18 mouse cellular contexts compared by ENCODE assay signal in genomic region chr10:108535922-108536321, GRCm38 (mm10).
DNase-seq lines count a peak whose midpoint lies in the region; ATAC-seq and TF ChIP-seq lines count a peak whose summit lies in the region.
"Had no signal": no experiment of that assay in that cellular context is flagged by ENCODE, and none has a peak within 500 bp of the region (broad histone marks: within the 10 kb centered on the region; RNA-seq: fewer than 3 reads in every experiment).

No protein-coding gene starts in this region.

- no peak for TF ChIP-seq CTCF in gastrocnemius, adult 2 months (IDR thresholded peaks at IDR 0.05)

- H3K9me3 ChIP-seq in heart, embryonic 11.5 days (replicated peaks; ENCODE audit: control insufficient read depth, low read length), result no peaks in the 10 kb centered on the region
- H3K9me3 ChIP-seq in kidney, embryonic 15.5 days (replicated peaks), result no peaks in the 10 kb centered on the region
- H3K9me3 ChIP-seq: forebrain, embryonic 13.5 days; hindbrain, embryonic 13.5 days; intestine, embryonic 15.5 days; limb, embryonic 15.5 days; midbrain, embryonic 12.5 days had no signal

- no peak overlapping the region for H3K4me2 ChIP-seq in heart, embryonic 11.5 days
- no peak overlapping the region for H3K4me2 ChIP-seq in kidney, embryonic 15.5 days
- H3K4me2 ChIP-seq: forebrain, embryonic 13.5 days; hindbrain, embryonic 13.5 days; intestine, embryonic 15.5 days; limb, embryonic 15.5 days; midbrain, embryonic 12.5 days had no signal

- no peak overlapping the region for H3K9ac ChIP-seq in heart, embryonic 11.5 days (ENCODE audit: low read depth, low read length)
- no peak overlapping the region for H3K9ac ChIP-seq in kidney, embryonic 15.5 days
- H3K9ac ChIP-seq: forebrain, embryonic 13.5 days; hindbrain, embryonic 13.5 days; intestine, embryonic 15.5 days; limb, embryonic 15.5 days; midbrain, embryonic 12.5 days had no signal

- H3K4me1 ChIP-seq in heart, embryonic 11.5 days (ENCODE audit: control insufficient read depth, insufficient read depth, low read length), result peaks cover 7% of the 10 kb centered on the region
- peaks cover 6% of the 10 kb centered on the region; the same call in 1 of the 2 replicates for H3K4me1 ChIP-seq in kidney, embryonic 15.5 days
- H3K4me1 ChIP-seq: forebrain, embryonic 13.5 days; intestine, embryonic 15.5 days; limb, embryonic 15.5 days had no signal

- no peak overlapping the region for H3K4me3 ChIP-seq in heart, embryonic 11.5 days (ENCODE audit: low read depth, low read length)
- no peak overlapping the region for H3K4me3 ChIP-seq in kidney, embryonic 15.5 days (replicated peaks)
- H3K4me3 ChIP-seq in gastrocnemius, adult 2 months, result no peak overlapping the region
- H3K4me3 ChIP-seq: forebrain, embryonic 13.5 days; hindbrain, embryonic 13.5 days; intestine, embryonic 15.5 days; limb, embryonic 15.5 days; midbrain, embryonic 12.5 days had no signal

- ATAC-seq in heart, embryonic 11.5 days (replicated peaks; ENCODE audit: insufficient number of reproducible peaks, low FRiP score, low TSS enrichment), result no peak
- no peak for ATAC-seq in kidney, embryonic 15.5 days (replicated peaks; ENCODE audit: low FRiP score)
- ATAC-seq: forebrain, embryonic 13.5 days; intestine, embryonic 15.5 days had no signal

- no peaks in the 10 kb centered on the region for H3K36me3 ChIP-seq in heart, embryonic 11.5 days (ENCODE audit: control insufficient read depth, insufficient read depth, low read length)
- no peaks in the 10 kb centered on the region for H3K36me3 ChIP-seq in kidney, embryonic 15.5 days
- H3K36me3 ChIP-seq: hindbrain, embryonic 13.5 days; intestine, embryonic 15.5 days; limb, embryonic 15.5 days; midbrain, embryonic 12.5 days had no signal

- DNase-seq in heart, postnatal 25 days (ENCODE audit: low spot score), result no peak
- DNase-seq in kidney, postnatal 4 days, result no peak
- DNase-seq in ES-CJ7 (ENCODE audit: low read depth, low spot score), result peak; percentile 24
- peak; percentile 8 to 23 for DNase-seq in heart, postnatal 10 days
- DNase-seq in urinary bladder, postnatal 10 days (ENCODE audit: low spot score), result no peak
- no peak for DNase-seq in gastrocnemius, adult 2 months
- DNase-seq: B cell, adult 2 months; cerebellum, adult 9-10 months; gastrocnemius, postnatal 36 days; kidney, postnatal 25 days; lung, adult 2 months had no signal

- H3K27me3 ChIP-seq in heart, embryonic 11.5 days (ENCODE audit: control insufficient read depth, insufficient read depth, low read length), result no peaks in the 10 kb centered on the region
- H3K27me3 ChIP-seq in kidney, embryonic 15.5 days, result no peaks in the 10 kb centered on the region
- H3K27me3 ChIP-seq: forebrain, embryonic 13.5 days; hindbrain, embryonic 13.5 days; intestine, embryonic 15.5 days; limb, embryonic 15.5 days; midbrain, embryonic 12.5 days had no signal

- 21% methylated on average over 5 of the region's 5 CpGs for WGBS in heart, embryonic 11.5 days (ENCODE audit: insufficient replicate concordance)
- 53% methylated on average over 5 of the region's 5 CpGs for WGBS in kidney, embryonic 15.5 days

- peak overlapping the region; percentile 81 for H3K27ac ChIP-seq in heart, embryonic 11.5 days (ENCODE audit: low read depth, low read length)
- H3K27ac ChIP-seq in kidney, embryonic 15.5 days, result peak overlapping the region; percentile 15; the same call in 1 of the 2 replicates
- no peak overlapping the region for H3K27ac ChIP-seq in gastrocnemius, adult 2 months
- H3K27ac ChIP-seq: forebrain, embryonic 13.5 days; hindbrain, embryonic 13.5 days; intestine, embryonic 15.5 days; limb, embryonic 15.5 days; midbrain, embryonic 12.5 days had no signal

- intact Hi-C loops in heart, postnatal 25 days (cut with DNase I), result loop anchor here (5.0 kb wide), 2 partner anchors 84 to 234 kb away; no protein-coding TSS in a partner anchor
- intact Hi-C loops in heart, postnatal 10 days (cut with DNase I), result loop anchor here (5.0 kb wide), 2 partner anchors 679 to 734 kb away; no protein-coding TSS in a partner anchor
- intact Hi-C loops in gastrocnemius, adult 2 months (cut with DNase I), result loop anchor here (5.0 kb wide), 1 partner anchor 89 kb away; no protein-coding TSS in a partner anchor

Comparison
In these comparisons a context has a peak if more than half of its experiments do, and no peak if none do; other contexts are left out.
1. DNase-seq: peak in ES-CJ7 (single experiment) and heart, postnatal 10 days (2 of 2); none in heart, postnatal 25 days (single experiment), kidney, postnatal 4 days (0 of 2), urinary bladder, postnatal 10 days (single experiment) and gastrocnemius, adult 2 months (single experiment).